Mouse (Mus musculus) testis, postnatal 10 days (tissue): ENCODE measurements at regions not wholly inside any gene's neighbourhood (a gene's known extent, or its start where the extent isn't known, plus 50 kb on each side); places are given as distances from the start of the nearest gene placed in this dataset.

ENCODE experiments used
- DNase-seq: peaks from one replicate; pipeline ENCODE4 v3.0.0; 2021; ENCODE audit warnings: low spot score

- DNase-seq: no peak
Observed at GRCm38 (mm10) chr6:50970770-50971169, 316.5 kb upstream of the Npvf start.

DNA sequence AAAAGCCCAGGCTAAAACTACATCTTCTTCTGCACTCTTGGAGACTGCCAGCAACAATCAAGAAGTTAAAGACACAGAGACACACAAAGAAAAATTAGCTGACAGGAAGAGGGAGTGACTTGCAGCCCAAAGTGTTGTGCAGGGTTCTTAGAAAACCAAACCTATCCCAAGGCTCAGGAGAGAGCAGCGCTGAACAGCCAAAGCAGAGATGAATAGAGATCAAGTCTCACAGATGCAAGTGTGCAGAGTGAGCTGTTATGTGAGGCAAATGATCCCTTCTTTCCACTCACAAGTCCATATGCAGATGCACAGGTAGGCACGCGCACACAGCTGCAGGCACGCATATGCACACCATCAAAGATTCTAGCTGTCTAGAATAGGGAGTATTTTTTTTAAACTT lies 318.0 kb upstream of the Npvf start:
- DNase-seq: no peak

GRCm38 (mm10) chr6:50973231-50973654 lies 319.0 kb upstream of the Npvf start:
- no peak for DNase-seq

DNA sequence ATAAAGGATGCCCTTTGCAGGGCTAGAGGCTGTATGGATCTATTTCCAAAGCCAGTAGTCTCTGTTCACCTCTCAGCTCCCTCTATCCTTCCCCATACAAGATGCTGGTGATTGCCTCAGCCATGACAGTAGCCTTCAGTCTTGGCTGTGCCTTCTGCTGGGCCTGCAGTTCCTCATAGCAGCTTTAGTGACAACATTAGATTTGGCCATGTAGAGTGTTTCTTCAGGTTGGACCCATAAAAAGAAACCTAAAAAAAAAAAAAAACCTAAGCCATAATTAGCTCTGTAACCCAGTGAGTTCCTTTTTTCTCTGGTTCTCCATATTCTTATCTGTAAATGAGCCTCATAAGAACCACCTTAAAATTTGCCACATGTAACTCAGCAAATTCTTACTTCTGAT lies 319.6 kb upstream of the Npvf start:
- no peak for DNase-seq

DNA sequence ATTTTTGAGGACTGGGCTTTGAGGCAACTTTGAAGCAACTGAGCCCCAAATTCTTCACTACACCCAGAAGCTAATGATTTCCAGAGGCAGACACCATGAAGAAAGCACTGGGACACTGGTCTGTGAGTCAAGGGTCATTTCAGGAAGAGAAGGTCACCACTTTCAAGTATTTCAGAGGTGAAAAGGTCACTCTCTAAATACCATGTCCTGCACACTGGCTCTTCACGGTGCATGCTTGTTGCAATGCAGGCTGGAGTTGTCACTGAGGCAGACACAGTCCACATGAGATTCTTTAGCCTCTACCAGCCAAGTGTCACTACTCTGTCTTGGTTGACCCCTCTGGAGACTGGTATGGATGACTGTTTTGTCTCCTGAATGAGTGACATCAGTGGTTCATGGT lies 320.7 kb upstream of the Npvf start:
- DNase-seq: no peak

DNA sequence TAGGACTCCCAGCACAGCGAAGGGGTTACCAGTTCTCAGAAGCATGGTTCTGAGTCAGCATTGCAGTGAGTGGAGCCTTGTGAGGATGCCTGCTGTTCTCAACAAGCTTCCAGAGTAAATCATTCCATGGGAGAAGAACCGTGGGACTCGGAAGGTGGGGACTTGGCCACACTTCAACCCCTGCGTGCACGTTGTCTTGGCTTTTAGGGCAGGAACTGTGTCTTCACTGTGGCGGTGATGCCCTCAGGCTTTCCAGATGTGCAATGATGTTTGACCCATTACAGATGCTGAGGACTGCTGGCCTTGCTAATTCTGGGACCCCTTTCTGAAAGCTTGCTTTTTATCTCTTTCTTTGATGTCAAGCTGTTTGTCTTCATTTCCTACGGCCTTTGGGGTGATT lies 322.7 kb upstream of the Npvf start:
- no peak for DNase-seq

DNA sequence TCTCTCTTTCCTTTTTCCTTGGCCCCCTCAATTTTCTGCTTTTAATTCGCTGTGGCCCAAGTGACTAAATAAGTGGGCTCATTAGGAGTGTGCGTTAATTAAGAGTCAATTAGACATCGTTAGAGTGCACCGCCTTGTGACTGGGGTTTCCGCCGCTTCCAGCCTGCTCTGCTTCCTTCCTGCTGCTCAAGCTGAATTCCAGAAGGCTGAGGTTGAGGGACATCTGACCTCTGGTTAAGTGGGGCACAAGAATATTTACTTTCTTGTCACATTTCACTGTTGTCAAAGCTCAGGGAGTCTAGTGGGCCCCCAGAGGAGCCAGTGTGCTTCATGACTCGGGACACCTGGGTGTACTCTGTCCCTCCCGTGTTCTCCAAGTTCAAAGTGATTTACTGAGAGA lies 323.1 kb upstream of the Npvf start:
- no peak for DNase-seq

GRCm38 (mm10) chr6:50978016-50978415 lies 323.8 kb upstream of the Npvf start:
- no peak for DNase-seq

DNA sequence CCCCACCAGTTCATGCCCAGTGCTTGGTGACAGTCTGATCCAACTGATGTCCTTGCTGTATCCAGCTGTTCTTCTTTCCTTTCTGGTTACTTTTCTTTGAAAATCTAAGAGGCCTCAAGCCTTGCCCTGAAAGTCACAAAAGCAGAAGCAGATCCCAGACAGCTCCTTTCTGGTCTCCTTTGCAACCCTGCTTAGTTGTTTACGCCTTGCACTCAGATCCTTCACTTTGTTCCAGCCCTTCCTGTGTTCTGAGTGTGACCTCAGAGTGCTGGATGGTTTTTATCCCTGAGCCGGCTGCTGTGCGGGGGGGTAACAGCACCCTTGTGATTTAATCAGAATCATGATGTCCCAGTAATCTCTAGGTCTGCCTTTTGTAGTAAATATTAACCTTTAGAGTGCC lies 324.3 kb upstream of the Npvf start:
- no peak for DNase-seq

- DNase-seq: no peak
Observed at GRCm38 (mm10) chr6:50979764-50980163, 325.5 kb upstream of the Npvf start.

GRCm38 (mm10) chr6:50980311-50980710 lies 326.1 kb upstream of the Npvf start:
- DNase-seq: no peak

GRCm38 (mm10) chr6:50981702-50982309 lies 327.6 kb upstream of the Npvf start:
- DNase-seq: no peak

DNA sequence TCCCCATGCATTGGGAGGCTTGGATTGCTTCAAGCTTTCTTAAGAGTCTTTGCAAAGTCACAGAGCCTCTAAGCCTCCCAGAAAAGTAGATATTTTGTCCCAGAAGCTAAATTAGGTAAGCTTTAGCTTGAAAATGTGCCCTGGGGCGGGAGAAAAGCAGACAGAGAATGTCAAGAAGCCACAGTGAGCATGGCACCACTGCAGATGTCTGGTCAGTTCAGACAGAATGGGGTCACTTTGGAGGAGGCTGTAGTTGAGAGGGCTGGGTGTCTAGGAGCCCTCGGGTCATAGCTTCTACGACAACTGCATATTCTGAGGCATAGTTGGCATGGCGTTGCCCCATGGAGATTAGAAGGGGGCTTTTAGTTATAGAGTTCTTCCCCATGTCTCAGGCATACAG lies 328.6 kb upstream of the Npvf start:
- no peak for DNase-seq

- DNase-seq: no peak
Observed at GRCm38 (mm10) chr6:50983511-50984099, 329.4 kb upstream of the Npvf start.

- DNase-seq: no peak
Observed at GRCm38 (mm10) chr6:50984157-50984905, 330.1 kb upstream of the Npvf start.

GRCm38 (mm10) chr6:50986270-50986924 lies 332.2 kb upstream of the Npvf start:
- no peak for DNase-seq

GRCm38 (mm10) chr6:50988561-50988960 lies 334.3 kb upstream of the Npvf start:
- no peak for DNase-seq

- no peak for DNase-seq
Observed at GRCm38 (mm10) chr6:50991528-50992125, 337.4 kb upstream of the Npvf start.

- no peak for DNase-seq
Observed at GRCm38 (mm10) chr6:50993952-50994351, 339.7 kb upstream of the Npvf start.

DNA sequence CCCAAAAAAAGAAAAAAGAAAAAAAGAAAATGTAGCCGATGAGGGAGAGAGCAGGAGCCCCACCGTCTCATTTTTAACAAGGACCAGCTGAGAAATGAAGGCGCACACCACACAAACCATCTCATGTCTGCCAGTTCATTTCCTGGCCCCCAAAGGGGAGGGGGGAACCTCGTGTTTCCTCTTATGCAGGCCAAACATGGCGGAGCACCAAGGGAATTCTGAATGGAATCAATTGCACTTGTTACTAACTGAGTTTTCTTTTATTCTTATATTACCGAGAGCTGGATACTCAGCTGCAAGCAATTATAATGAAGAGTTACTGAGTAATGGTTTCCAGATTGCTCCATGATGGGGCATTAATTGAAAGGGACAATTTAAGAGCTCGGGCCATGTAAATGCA lies 348.5 kb upstream of the Npvf start:
- DNase-seq: no peak

DNA sequence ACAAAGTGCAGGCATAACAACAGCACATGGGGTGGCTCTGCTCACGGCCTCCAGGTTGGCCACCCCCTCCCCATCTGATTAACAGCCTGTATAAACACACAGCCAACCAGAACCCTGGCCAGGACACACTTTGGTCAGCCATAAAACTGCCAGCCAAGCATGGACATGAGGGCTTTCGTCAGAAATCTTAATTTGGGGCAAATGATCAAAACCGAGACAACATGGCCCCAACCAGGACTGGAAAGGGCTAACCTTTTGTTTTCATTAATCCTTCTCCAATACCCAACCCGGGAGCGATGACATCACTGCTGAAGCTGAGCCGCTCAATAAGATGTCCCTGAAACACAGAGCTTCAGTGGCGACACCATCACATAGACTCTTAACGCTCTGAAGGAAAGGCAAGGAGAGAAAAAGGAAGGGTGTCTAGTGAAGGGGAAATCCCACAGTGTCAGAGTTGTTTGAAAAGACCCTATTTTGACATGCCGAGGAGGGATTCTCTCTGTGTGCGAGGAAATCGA lies 351.9 kb upstream of the Npvf start:
- DNase-seq: no peak
